Mouse (Mus musculus): ENCODE data around the gene Efemp2.
A peak's percentile ranks its signal among the peaks of the same experiment; 100 is the strongest.
"Not testable (repeated sequence)": the region's sequence is repeated elsewhere in the genome, so short reads cannot be mapped to it uniquely, and the experiment has no call there.

Gene Efemp2

GRCm38 (mm10) chr19:5477004-5477667 is 3.4 kb downstream of the Efemp2 start:
- DNase-seq (ENCODE audit: low spot score in 2 of 2): no peak

- DNase-seq (ENCODE audit: low spot score in 2 of 2): peak in 1 of 2 experiments; percentile 36
Observed at GRCm38 (mm10) chr19:5477668-5478300, 4.0 kb downstream of the Efemp2 start.

- DNase-seq (ENCODE audit: low spot score in 2 of 2): no peak
Observed at GRCm38 (mm10) chr19:5480016-5480415, 6.3 kb downstream of the Efemp2 start.

- DNase-seq (ENCODE audit: low spot score in 2 of 2): no peak
Observed at GRCm38 (mm10) chr19:5481398-5481797, 7.6 kb downstream of the Efemp2 start.

GRCm38 (mm10) chr19:5483386-5484359 is 9.9 kb downstream of the Efemp2 start:
- no peak for DNase-seq (ENCODE audit: low spot score in 2 of 2)

- no peak for DNase-seq (ENCODE audit: low spot score in 2 of 2)
Observed at GRCm38 (mm10) chr19:5484496-5484895, 10.7 kb downstream of the Efemp2 start.

GRCm38 (mm10) chr19:5485371-5485770 is 11.6 kb downstream of the Efemp2 start:
- DNase-seq (ENCODE audit: low spot score in 2 of 2): no peak

GRCm38 (mm10) chr19:5485821-5486220 is 12.1 kb downstream of the Efemp2 start:
- DNase-seq (ENCODE audit: low spot score in 2 of 2): no peak

- no peak for DNase-seq (ENCODE audit: low spot score in 2 of 2)
Observed at GRCm38 (mm10) chr19:5486286-5486685, 12.5 kb downstream of the Efemp2 start.

- no peak for DNase-seq (ENCODE audit: low spot score in 2 of 2)
Observed at GRCm38 (mm10) chr19:5486771-5487170, 13.0 kb downstream of the Efemp2 start.

GRCm38 (mm10) chr19:5487768-5488550 is 14.2 kb downstream of the Efemp2 start, which contains the start of gene Mus81:
Gene Mus81 (minus strand): TSS chr19:5488402.
- DNase-seq (ENCODE audit: low spot score in 2 of 2): peak; percentile 93 to 94

GRCm38 (mm10) chr19:5488878-5489571 is 15.3 kb downstream of the Efemp2 start:
- DNase-seq (ENCODE audit: low spot score in 2 of 2): peak; percentile 97

GRCm38 (mm10) chr19:5489721-5490120 is 16.0 kb downstream of the Efemp2 start:
- not testable (repeated sequence) for DNase-seq (ENCODE audit: low spot score in 2 of 2)

- peak; percentile 87 to 92 for DNase-seq (ENCODE audit: low spot score in 2 of 2)
Observed at GRCm38 (mm10) chr19:5490313-5490897, 16.7 kb downstream of the Efemp2 start, which contains the start of gene Cfl1. Gene Cfl1 (plus strand): TSS chr19:5490455.

- peak; percentile 76 to 86 for DNase-seq (ENCODE audit: low spot score in 2 of 2)
Observed at GRCm38 (mm10) chr19:5490898-5491708, 17.3 kb downstream of the Efemp2 start.

- no peak for DNase-seq (ENCODE audit: low spot score in 2 of 2)
Observed at GRCm38 (mm10) chr19:5492641-5493040, 18.9 kb downstream of the Efemp2 start.

- DNase-seq (ENCODE audit: low spot score in 2 of 2): not testable (repeated sequence)
Observed at GRCm38 (mm10) chr19:5493301-5493721, 19.6 kb downstream of the Efemp2 start.

GRCm38 (mm10) chr19:5494314-5494713 is 20.6 kb downstream of the Efemp2 start:
- no peak for DNase-seq (ENCODE audit: low spot score in 2 of 2)

GRCm38 (mm10) chr19:5495353-5496051 is 21.7 kb downstream of the Efemp2 start:
- DNase-seq (ENCODE audit: low spot score in 2 of 2): no peak

All from urinary bladder, adult 18-20 months (tissue).